ENCODE assay signal across 18 mouse cellular contexts in genomic region chr1:93098956-93099355, GRCm38 (mm10). TPM values are rescaled to one million over a fixed set of nuclear protein-coding genes. Genes with fewer than 3 reads are reported as not detected.
DNase-seq lines count a peak whose midpoint lies in the region; ATAC-seq lines count a peak whose summit lies in the region.
"Had no signal": no experiment of that assay in that cellular context is flagged by ENCODE, and none has a peak within 500 bp of the region (broad histone marks: within the 10 kb centered on the region; RNA-seq: fewer than 3 reads in every experiment).

No protein-coding gene starts in this region.

- H3K4me2 ChIP-seq in forebrain, embryonic 11.5 days (ENCODE audit: low read depth, low read length, severe bottlenecking), result no peak overlapping the region
- H3K4me2 ChIP-seq in forebrain, embryonic 16.5 days (ENCODE audit: low read length), result no peak overlapping the region
- peak overlapping the region; percentile 90 for H3K4me2 ChIP-seq in hindbrain, embryonic 14.5 days (replicated peaks)

- no peaks in the 10 kb centered on the region for H3K9me3 ChIP-seq in forebrain, embryonic 11.5 days (ENCODE audit: control insufficient read depth, low read length)
- H3K9me3 ChIP-seq in forebrain, embryonic 16.5 days (ENCODE audit: control insufficient read depth, low read length), result no peaks in the 10 kb centered on the region
- no peaks in the 10 kb centered on the region for H3K9me3 ChIP-seq in hindbrain, embryonic 14.5 days (ENCODE audit: control insufficient read depth, low read length)
- H3K9me3 ChIP-seq: G1E; heart, embryonic 10.5 days had no signal

- no peak overlapping the region for H3K27ac ChIP-seq in forebrain, embryonic 11.5 days (ENCODE audit: low read depth, low read length)
- no peak overlapping the region for H3K27ac ChIP-seq in forebrain, embryonic 16.5 days (ENCODE audit: low read length)
- no peak overlapping the region for H3K27ac ChIP-seq in hindbrain, embryonic 14.5 days
- H3K27ac ChIP-seq: gastrocnemius, adult 2 months; heart, embryonic 10.5 days; liver, embryonic 14.5 days had no signal

- no peak overlapping the region for H3K9ac ChIP-seq in forebrain, embryonic 11.5 days (ENCODE audit: low read length)
- no peak overlapping the region; the same call in 1 of the 2 replicates for H3K9ac ChIP-seq in forebrain, embryonic 16.5 days (replicated peaks; ENCODE audit: low read depth, low read length)
- H3K9ac ChIP-seq in hindbrain, embryonic 14.5 days, result 0 out of 2 replicates have a peak overlapping the region, but pooled peaks have one; percentile 92
- H3K9ac ChIP-seq: liver, embryonic 14.5 days had no signal

- peak; percentile 35 for DNase-seq in forebrain, embryonic 11.5 days (ENCODE audit: low spot score)
- peak; percentile 43 for DNase-seq in ovary, adult 18-20 months (ENCODE audit: low spot score)
- no peak for DNase-seq in ovary, postnatal 10 days (ENCODE audit: low spot score)
- no peak for DNase-seq in hindbrain, embryonic 14.5 days (ENCODE audit: low spot score)
- DNase-seq in left cerebral cortex, adult 8-10 months (ENCODE audit: low spot score in 2 of 2), result no peak
- no peak for DNase-seq in thymus, postnatal 10 days (ENCODE audit: low spot score in 2 of 2)
- DNase-seq: gastrocnemius, adult 2 months; heart, postnatal 36 days; kidney, adult 9 months; lung, postnatal 36 days; thymus, adult 2 months had no signal

- H3K27me3 ChIP-seq in forebrain, embryonic 11.5 days (ENCODE audit: control insufficient read depth, insufficient read depth, low read length), result no peaks in the 10 kb centered on the region; the same call in 1 of the 2 replicates
- H3K27me3 ChIP-seq in forebrain, embryonic 16.5 days (replicated peaks; ENCODE audit: control insufficient read depth, insufficient read depth, low read length), result no peaks in the 10 kb centered on the region
- no peaks in the 10 kb centered on the region for H3K27me3 ChIP-seq in hindbrain, embryonic 14.5 days (ENCODE audit: control insufficient read depth, insufficient read depth, low read length)

- 83% methylated on average over 5 of the region's 5 CpGs for WGBS in forebrain, embryonic 11.5 days
- 82% methylated on average over 5 of the region's 5 CpGs for WGBS in forebrain, embryonic 16.5 days
- 86% methylated on average over 5 of the region's 5 CpGs for WGBS in hindbrain, embryonic 14.5 days

- no peak for ATAC-seq in forebrain, embryonic 11.5 days (replicated peaks; ENCODE audit: low FRiP score)
- ATAC-seq in forebrain, embryonic 16.5 days, result no peak
- no peak for ATAC-seq in hindbrain, embryonic 14.5 days (ENCODE audit: low FRiP score)

- H3K36me3 ChIP-seq in forebrain, embryonic 11.5 days (ENCODE audit: control insufficient read depth, insufficient read depth, low read length), result no peaks in the 10 kb centered on the region; the same call in 1 of the 2 replicates
- no peaks in the 10 kb centered on the region for H3K36me3 ChIP-seq in forebrain, embryonic 16.5 days (ENCODE audit: control insufficient read depth, insufficient read depth)
- H3K36me3 ChIP-seq in hindbrain, embryonic 14.5 days (replicated peaks; ENCODE audit: control insufficient read depth, insufficient read depth), result peaks cover 23% of the 10 kb centered on the region; the same call in 1 of the 2 replicates
- H3K36me3 ChIP-seq: G1E; heart, embryonic 10.5 days had no signal

- H3K4me1 ChIP-seq in forebrain, embryonic 11.5 days (replicated peaks; ENCODE audit: control insufficient read depth, insufficient read depth, low read length), result peaks cover 9% of the 10 kb centered on the region; the same call in 1 of the 2 replicates
- H3K4me1 ChIP-seq in forebrain, embryonic 16.5 days (replicated peaks; ENCODE audit: control insufficient read depth, insufficient read depth, low read length), result peaks cover 31% of the 10 kb centered on the region
- peaks cover 25% of the 10 kb centered on the region for H3K4me1 ChIP-seq in hindbrain, embryonic 14.5 days (replicated peaks; ENCODE audit: control insufficient read depth, insufficient read depth, low read length)

- H3K4me3 ChIP-seq in forebrain, embryonic 11.5 days (ENCODE audit: low read depth, low read length), result no peak overlapping the region
- no peak overlapping the region for H3K4me3 ChIP-seq in forebrain, embryonic 16.5 days (replicated peaks; ENCODE audit: low read length)
- H3K4me3 ChIP-seq in hindbrain, embryonic 14.5 days (replicated peaks; ENCODE audit: low read length), result peak overlapping the region; percentile 70
- H3K4me3 ChIP-seq: erythroblast, embryonic 14.5 days; gastrocnemius, adult 2 months; heart, embryonic 10.5 days had no signal

RNA-seq across cellular contexts. Expression of gene Kif1a, which starts 2.8 kb away (rescaled TPM):
- 79.7 and 86.0 TPM in 2 replicates for polyA plus RNA-seq in forebrain, embryonic 11.5 days (2014; fragmentation: Nextera tagmentation; extraction: Ambion mirVana)
- 322 and 396 TPM in 2 replicates for polyA plus RNA-seq in forebrain, embryonic 16.5 days (2015; fragmentation: Nextera tagmentation; extraction: Ambion mirVana)
- 395 and 421 TPM in 2 replicates for polyA plus RNA-seq in hindbrain, embryonic 14.5 days (2014; fragmentation: Nextera tagmentation; extraction: Ambion mirVana)
- total RNA-seq in left cerebral cortex, adult 8-10 months (2022), result 100 to 1,000 TPM; 755 to 840 (median 807) TPM

RNA-seq across cellular contexts. Expression of gene Agxt, which starts 36.1 kb away (rescaled TPM):
- not detected in 2 replicates for polyA plus RNA-seq in forebrain, embryonic 11.5 days (2014; fragmentation: Nextera tagmentation; extraction: Ambion mirVana)
- not detected in 2 replicates for polyA plus RNA-seq in forebrain, embryonic 16.5 days (2015; fragmentation: Nextera tagmentation; extraction: Ambion mirVana)
- polyA plus RNA-seq in hindbrain, embryonic 14.5 days (2014; fragmentation: Nextera tagmentation; extraction: Ambion mirVana), result not detected in 2 replicates
- total RNA-seq in left cerebral cortex, adult 8-10 months (2022), result not detected
- total RNA-seq: G1E; gastrocnemius, adult 2 months; heart, postnatal 36 days; left cerebral cortex, postnatal 25 days had no signal
- polyA plus RNA-seq: C2C12, G1E had no signal

Comparison
In these comparisons a context has a peak if more than half of its experiments do, and no peak if none do; other contexts are left out.
1. DNase-seq: peak in forebrain, embryonic 11.5 days (single experiment) and ovary, adult 18-20 months (single experiment); none in ovary, postnatal 10 days (single experiment), hindbrain, embryonic 14.5 days (single experiment), left cerebral cortex, adult 8-10 months (0 of 2) and thymus, postnatal 10 days (0 of 2).